Mouse (Mus musculus) embryonic facial prominence, embryonic 14.5 days (tissue): Measurements from ENCODE around the gene Mmp23. TPM values are rescaled to one million over a fixed set of nuclear protein-coding genes. Genes with fewer than 3 reads are reported as not detected.
"Not testable (repeated sequence)": the region's sequence is repeated elsewhere in the genome, so short reads cannot be mapped to it uniquely, and the experiment has no call there.

Experiments
- ATAC-seq: fragments of 200-750 bp; cut with Nextera tagmentation; 2 replicates; pipeline ENCODE4 v1.8.0; 2017; ENCODE audit warnings: low read depth, moderate number of reproducible peaks, moderate TSS enrichment
- DNase-seq: peaks from one replicate; pipeline ENCODE4 v3.0.0-alpha.2; 2015; ENCODE audit warnings: low spot score
- H3K27ac ChIP-seq: fragments of 300-500 bp; sonication (generic); replicated peaks from 2 replicates; pipeline ENCODE4 v1.5.1; 2014; ENCODE audit warnings: low read depth, mild to moderate bottlenecking, low read length, moderate library complexity
- H3K27me3 ChIP-seq: fragments of 300-500 bp; sonication (generic); replicated peaks from 2 replicates; pipeline ENCODE4 v1.6.1; 2014; ENCODE audit warnings: low read length; ENCODE audit not compliant: control insufficient read depth, insufficient read depth
- H3K36me3 ChIP-seq: fragments of 300-500 bp; sonication (generic); 2 replicates; pipeline ENCODE4 v1.6.1; 2014; ENCODE audit warnings: low read length, mixed read lengths; ENCODE audit not compliant: control insufficient read depth, insufficient read depth
- H3K4me1 ChIP-seq: fragments of 300-500 bp; sonication (generic); 2 replicates; pipeline ENCODE4 v1.6.1; 2014; ENCODE audit warnings: antibody characterized with exemption, low read length; ENCODE audit not compliant: control insufficient read depth, insufficient read depth
- H3K4me2 ChIP-seq: fragments of 300-500 bp; sonication (generic); 2 replicates; pipeline ENCODE4 v1.6.1; 2014; ENCODE audit warnings: low read depth, mild to moderate bottlenecking, low read length, moderate library complexity, mixed read lengths
- H3K4me3 ChIP-seq: fragments of 300-500 bp; sonication (generic); 2 replicates; pipeline ENCODE4 v1.5.1; 2014; ENCODE audit warnings: low read depth, mild to moderate bottlenecking, low read length
- H3K9ac ChIP-seq: fragments of 300-500 bp; sonication (generic); 2 replicates; pipeline ENCODE4 v1.6.1; 2014; ENCODE audit warnings: low read depth, mild to moderate bottlenecking, low read length, moderate library complexity, mixed read lengths
- H3K9me3 ChIP-seq: fragments of 300-500 bp; sonication (generic); 2 replicates; pipeline ENCODE4 v1.6.1; 2016; ENCODE audit warnings: low read length; ENCODE audit not compliant: control insufficient read depth
- whole genome bisulfite sequencing: fragments of 180-500 bp; shearing (Covaris S2); extraction: QIAGEN DNeasy Blood & Tissue Kit; methylation state at CpG from one replicate; pipeline ENCODE4 v1.1.7; 2014; 5-methylcytosine and 5-hydroxymethylcytosine counted together
- polyA plus RNA-seq: library from polyadenylated mRNA; unstranded; fragments of >200 nt; fragmentation: Nextera tagmentation; extraction: Ambion mirVana; gene quantifications from 2 replicates; pipeline ENCODE4 v1.2.1, GENCODE M21; 2014

Gene Mmp23
- polyA plus RNA-seq, 1 experiment from 2014 or later = 29.4 TPM

DNA sequence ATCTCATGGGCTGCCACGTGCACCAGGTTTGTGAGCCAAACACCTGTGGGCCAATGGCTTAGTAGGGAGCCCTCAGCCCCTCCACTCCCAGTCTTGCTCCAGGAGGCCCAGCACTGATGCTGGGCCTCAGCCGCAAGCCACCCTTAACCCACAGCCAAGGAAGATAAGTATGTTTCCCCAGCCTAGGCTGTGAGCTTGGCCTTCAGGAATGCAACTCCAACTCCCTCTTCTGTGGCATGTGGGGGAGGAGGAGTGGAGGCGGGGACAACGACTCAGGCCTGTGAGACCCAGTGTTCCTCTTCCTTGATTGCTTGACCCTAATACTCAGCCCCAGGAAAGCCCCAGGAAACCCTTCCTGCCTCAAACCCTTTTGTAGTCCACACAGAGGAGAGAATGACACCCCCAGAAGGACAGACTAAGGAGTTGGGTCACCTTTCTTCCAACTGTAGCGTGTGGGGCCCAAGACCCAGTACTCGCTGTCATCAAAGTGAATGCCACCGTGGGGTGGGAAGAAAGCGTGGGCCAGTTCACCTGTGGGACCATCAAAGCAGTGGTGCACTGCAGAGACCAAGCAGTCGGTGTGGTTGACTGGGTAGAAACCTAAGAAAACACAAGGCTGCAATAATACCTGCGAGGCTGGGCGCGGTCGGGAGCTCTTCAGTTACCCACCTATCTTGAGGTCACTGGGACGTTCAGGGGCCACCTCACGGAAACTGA lies 1.5 kb downstream of the Mmp23 start:
- no peak overlapping the region for H3K27ac ChIP-seq
- H3K4me2 ChIP-seq = peak overlapping the region; percentile 70
- 64% methylated on average over 15 of the region's 15 CpGs for WGBS
- ATAC-seq (no peak), DNase-seq (peak; percentile 33)
- peaks cover 56% of the 10 kb centered on the region for H3K36me3 ChIP-seq
- 0 out of 2 replicates have a peak overlapping the region, but pooled peaks have one; percentile 44 for H3K4me3 ChIP-seq
- no peak overlapping the region for H3K9ac ChIP-seq
- H3K4me1 ChIP-seq = peaks cover 20% of the 10 kb centered on the region
- H3K27me3 ChIP-seq = peaks cover 33% of the 10 kb centered on the region
- no peaks in the 10 kb centered on the region for H3K9me3 ChIP-seq

DNA sequence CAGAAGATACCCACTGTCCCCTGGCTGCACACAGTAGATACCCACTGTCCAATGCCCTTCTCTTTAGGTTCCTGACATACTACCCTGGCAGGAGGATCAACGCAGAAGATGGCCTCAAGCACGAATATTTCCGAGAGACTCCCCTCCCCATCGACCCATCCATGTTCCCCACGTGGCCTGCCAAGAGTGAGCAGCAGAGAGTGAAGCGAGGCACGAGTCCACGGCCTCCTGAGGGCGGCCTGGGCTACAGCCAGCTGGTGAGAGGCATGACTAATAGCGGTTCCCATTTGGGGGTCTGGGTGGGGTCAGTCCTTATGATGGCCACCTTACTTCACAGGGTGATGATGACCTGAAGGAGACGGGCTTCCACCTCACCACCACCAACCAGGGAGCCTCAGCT lies 3.8 kb downstream of the Mmp23 start:
- H3K27ac ChIP-seq = no peak overlapping the region
- no peak for ATAC-seq
- H3K36me3 ChIP-seq = peaks cover 64% of the 10 kb centered on the region
- 94% methylated on average over 11 of the region's 11 CpGs for WGBS
- peaks cover 13% of the 10 kb centered on the region for H3K4me1 ChIP-seq
- H3K27me3 ChIP-seq = peaks cover 21% of the 10 kb centered on the region
- H3K4me2 ChIP-seq = no peak overlapping the region
- H3K4me3 ChIP-seq = no peak overlapping the region
- no peak overlapping the region for H3K9ac ChIP-seq
- no peaks in the 10 kb centered on the region for H3K9me3 ChIP-seq
- no peak for DNase-seq

DNA sequence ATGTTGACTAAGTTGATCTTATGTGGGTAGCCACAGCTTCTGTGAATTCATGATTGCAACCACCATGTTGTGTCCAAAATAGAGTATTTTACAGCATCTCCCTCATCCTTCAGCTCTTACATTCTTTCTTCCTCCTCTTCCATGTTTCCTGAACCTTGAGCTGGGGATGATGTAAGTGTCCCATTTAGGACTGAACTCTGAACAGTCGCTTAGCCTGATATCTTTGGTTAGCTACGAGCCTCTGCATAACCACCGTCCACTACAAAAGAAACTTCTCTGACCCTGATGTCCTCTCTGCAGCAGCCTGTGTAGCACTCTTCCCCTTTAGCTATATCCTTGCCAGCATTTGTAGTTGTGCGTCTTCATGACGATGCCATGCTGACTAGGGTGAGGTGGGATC lies 7.5 kb downstream of the Mmp23 start:
- WGBS = 91% methylated on average over 5 of the region's 5 CpGs
- no peak for DNase-seq
- no peaks in the 10 kb centered on the region for H3K9me3 ChIP-seq
- ATAC-seq = no peak
- no peaks in the 10 kb centered on the region for H3K4me1 ChIP-seq
- H3K4me3 ChIP-seq = no peak overlapping the region
- H3K9ac ChIP-seq = no peak overlapping the region
- peaks cover 87% of the 10 kb centered on the region for H3K36me3 ChIP-seq
- H3K27me3 ChIP-seq = no peaks in the 10 kb centered on the region
- no peak overlapping the region for H3K4me2 ChIP-seq
- H3K27ac ChIP-seq = no peak overlapping the region

DNA sequence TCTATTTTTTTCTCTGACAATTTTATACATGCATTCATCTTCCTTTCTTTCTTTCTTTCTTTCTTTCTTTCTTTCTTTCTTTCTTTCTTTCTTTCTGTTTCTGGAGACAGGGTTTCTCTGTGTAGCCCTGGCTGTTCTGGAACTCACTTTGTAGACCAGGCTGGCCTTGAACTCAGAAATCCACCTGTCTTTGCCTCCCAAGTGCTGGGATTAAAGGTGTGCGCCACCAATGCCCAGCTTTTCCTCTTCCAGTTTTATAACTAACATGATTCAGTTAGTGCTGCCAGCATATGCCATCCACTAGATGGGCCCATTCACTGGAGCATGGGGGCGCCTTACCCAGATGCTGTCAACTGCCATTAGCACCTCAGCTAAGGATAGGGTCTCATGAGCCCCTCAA lies 7.9 kb downstream of the Mmp23 start, which contains the start of gene Gm10563:
Gm10563 (minus strand) TSS at position 101 of the 400 bp plus-strand sequence.
- 95% methylated on average over 2 of the region's 2 CpGs for WGBS
- H3K27ac ChIP-seq, H3K9me3 ChIP-seq, H3K4me2 ChIP-seq, H3K27me3 ChIP-seq, ATAC-seq, H3K4me3 ChIP-seq, DNase-seq, H3K9ac ChIP-seq, H3K4me1 ChIP-seq: not testable (repeated sequence)
- peaks cover 87% of the 10 kb centered on the region for H3K36me3 ChIP-seq

DNA sequence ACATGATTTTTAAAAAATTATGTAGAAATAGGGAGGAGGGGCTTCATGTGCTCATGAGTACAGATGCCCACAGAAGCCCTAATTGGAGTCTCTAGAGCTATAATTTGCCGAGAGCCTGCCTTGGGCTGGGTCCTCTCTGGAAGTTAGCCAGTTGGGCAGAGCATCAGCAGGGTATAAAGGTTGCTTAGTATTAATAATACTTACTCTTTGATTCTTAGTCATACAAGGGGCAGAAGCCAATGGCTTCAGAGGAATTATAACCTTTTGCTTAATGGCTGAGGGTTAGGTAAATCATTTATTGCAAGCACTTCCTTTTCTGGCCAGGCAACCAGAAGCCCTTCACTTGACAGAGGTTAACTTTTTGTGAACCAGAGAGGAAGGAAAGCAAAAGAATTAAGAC lies 9.7 kb downstream of the Mmp23 start:
- Histone ChIP-seq H3K4me3 (no peak overlapping the region), H3K9ac (no peak overlapping the region), H3K36me3 (peaks cover 84% of the 10 kb centered on the region), H3K4me1 (no peaks in the 10 kb centered on the region), H3K27me3 (no peaks in the 10 kb centered on the region), H3K9me3 (no peaks in the 10 kb centered on the region), H3K27ac (no peak overlapping the region), H3K4me2 (no peak overlapping the region)
- ATAC-seq (no peak), DNase-seq (no peak)
- WGBS = 88% methylated on average over 1 of the region's 1 CpGs

DNA sequence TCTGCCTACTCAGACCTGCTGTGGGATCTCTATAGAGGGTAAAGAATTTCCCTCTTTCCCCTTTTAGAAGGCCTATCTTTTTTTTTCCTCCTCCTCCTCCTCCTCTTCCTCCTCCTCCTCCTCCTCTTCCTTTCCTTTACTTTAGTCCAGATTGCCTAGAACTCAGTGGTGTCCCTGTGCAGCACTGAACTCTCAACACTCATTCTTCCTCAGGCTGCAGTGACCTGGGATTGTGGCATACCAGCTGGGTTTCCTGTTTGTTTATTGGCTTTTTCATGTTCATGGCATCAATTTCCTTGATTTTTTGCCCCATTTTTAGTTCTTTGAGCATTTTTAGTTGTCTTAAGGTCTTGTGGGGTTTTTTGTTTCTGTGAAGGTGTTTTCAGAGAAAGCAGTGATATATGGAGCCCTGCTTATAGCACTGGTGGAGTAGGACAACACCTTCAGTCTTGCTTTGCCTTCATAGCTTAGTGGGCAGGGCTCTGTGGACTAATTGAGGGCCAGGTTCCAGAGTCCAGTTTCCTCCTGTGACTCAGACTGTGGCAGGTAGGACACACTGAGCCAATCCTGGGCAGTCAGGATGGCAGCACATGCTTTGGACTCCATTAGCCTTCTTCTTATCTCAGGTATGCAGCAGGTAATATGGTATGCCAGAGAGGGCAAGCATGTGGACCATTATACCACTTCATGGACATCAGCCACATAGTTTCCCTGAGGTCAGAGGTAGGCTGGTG lies 17.3 kb downstream of the Mmp23 start:
- ATAC-seq = no peak
- no peak overlapping the region for H3K9ac ChIP-seq
- H3K4me1 ChIP-seq = no peaks in the 10 kb centered on the region
- H3K4me3 ChIP-seq = no peak overlapping the region
- H3K9me3 ChIP-seq = no peaks in the 10 kb centered on the region
- no peak overlapping the region for H3K27ac ChIP-seq
- peaks cover 95% of the 10 kb centered on the region for H3K36me3 ChIP-seq
- DNase-seq = no peak
- H3K27me3 ChIP-seq = no peaks in the 10 kb centered on the region
- no peak overlapping the region for H3K4me2 ChIP-seq

DNA sequence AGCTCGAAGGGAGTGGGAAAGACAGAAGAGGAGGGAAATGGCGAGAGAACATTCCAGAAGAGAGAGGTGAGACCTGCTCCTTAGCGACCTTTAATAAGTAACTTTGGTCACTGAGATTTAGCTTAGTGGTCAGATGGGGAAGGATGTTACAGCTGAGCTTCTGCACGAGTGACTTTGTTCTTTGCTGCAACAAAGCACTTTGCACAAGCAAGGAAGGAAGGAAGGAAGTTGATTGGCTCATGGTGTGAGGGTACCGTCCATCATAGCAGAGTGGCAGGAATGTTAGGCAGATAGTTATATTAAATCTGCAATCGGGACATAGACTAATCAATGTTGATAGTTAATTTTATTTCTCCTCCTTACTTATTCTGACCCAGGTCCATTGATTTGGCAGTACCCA lies 22.9 kb downstream of the Mmp23 start:
- no peak overlapping the region for H3K9ac ChIP-seq
- no peaks in the 10 kb centered on the region for H3K9me3 ChIP-seq
- ATAC-seq (no peak), DNase-seq (no peak)
- no peaks in the 10 kb centered on the region for H3K27me3 ChIP-seq
- WGBS = 88% methylated on average over 6 of the region's 6 CpGs
- no peaks in the 10 kb centered on the region for H3K4me1 ChIP-seq
- no peak overlapping the region for H3K4me2 ChIP-seq
- no peak overlapping the region for H3K4me3 ChIP-seq
- H3K27ac ChIP-seq = no peak overlapping the region
- peaks cover 85% of the 10 kb centered on the region for H3K36me3 ChIP-seq

DNA sequence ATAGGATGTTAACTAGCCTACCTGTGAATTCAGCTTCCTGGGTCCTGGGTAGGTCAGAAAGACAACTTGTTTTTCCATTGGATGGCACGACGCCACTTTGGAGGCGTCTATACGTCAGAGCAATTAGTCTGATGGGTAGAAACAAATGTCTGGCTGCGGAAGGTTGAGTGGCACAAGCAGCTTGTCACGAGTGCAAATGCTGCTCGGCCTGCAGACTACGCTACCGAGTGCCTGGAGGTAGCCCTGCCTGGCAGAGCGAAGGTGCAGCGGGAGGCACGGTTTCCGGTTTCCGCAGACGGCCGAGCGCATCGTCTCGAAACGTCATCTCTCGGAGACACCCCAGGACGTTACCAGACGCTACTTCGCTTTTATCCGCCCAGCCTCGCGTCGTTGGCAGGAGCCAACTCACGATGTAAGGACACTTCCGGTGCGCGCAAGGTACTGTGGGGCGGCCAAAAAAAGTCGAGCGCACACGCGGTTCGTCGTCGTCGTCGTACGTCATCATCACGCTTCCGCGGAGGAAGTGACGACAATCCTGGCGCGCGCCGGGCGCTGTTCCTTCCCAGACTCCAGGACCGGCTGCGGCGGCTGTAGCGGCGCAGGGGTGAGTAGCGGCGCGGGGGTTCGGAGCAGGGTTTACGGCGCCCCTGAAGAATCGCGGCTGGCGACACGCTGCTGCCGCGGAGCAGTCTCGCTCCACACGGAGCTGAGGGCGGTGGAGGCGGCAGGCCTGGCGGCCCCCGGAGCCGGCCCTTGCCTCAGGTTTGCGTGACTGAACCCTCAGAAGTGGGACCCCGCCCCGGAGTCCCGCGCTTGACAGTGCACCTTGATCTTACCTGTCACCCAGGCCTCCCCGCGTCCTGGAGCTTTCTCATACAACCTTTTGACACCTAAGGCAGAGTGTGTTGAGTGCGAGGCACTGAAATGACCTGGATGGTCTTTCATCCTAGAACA lies 28.6 kb downstream of the Mmp23 start, which contains the start of gene Cdk11b:
Cdk11b (plus strand) TSS at position 517 of the 954 bp plus-strand sequence.
- H3K36me3 ChIP-seq = peaks cover 53% of the 10 kb centered on the region
- H3K9ac ChIP-seq = peak within 1 kb of the TSS; percentile 82
- H3K4me2 ChIP-seq = peak within 1 kb of the TSS; percentile 66
- peak within 1 kb of the TSS; percentile 91 for H3K27ac ChIP-seq
- under 1% methylated on average over 50 of the region's 84 CpGs for WGBS
- DNase-seq = peak; percentile 100
- H3K27me3 ChIP-seq = no peaks in the 10 kb centered on the region
- ATAC-seq = peak; percentile 100
- peaks cover 5% of the 10 kb centered on the region; the same call in 1 of the 2 replicates for H3K4me1 ChIP-seq
- peak within 1 kb of the TSS; percentile 90 for H3K4me3 ChIP-seq
- no peaks in the 10 kb centered on the region for H3K9me3 ChIP-seq
